Mouse (Mus musculus) kidney, adult 8-10 months (tissue): ENCODE results near the gene Srcin1.

Experiments used
- DNase-seq, 2 experiments: peaks; one replicate each; pipeline ENCODE4 v3.0.0; 2022

Srcin1 gene

GRCm38 (mm10) chr11:97578286-97578685 is 2.3 kb upstream of the Srcin1 start:
- DNase-seq: peak; percentile 89 to 92

GRCm38 (mm10) chr11:97575638-97576037 is 348 bp downstream of the Srcin1 start:
- peak; percentile 78 to 89 for DNase-seq

- DNase-seq: peak in 1 of 2 experiments; percentile 54
These were observed 911 bp downstream of the Srcin1 start for GRCm38 (mm10) chr11:97575075-97575474.

GRCm38 (mm10) chr11:97574551-97575051 is 1.4 kb downstream of the Srcin1 start:
- no peak for DNase-seq

GRCm38 (mm10) chr11:97573891-97574550 is 2.0 kb downstream of the Srcin1 start:
- no peak for DNase-seq

GRCm38 (mm10) chr11:97572895-97573480 is 3.0 kb downstream of the Srcin1 start:
- no peak for DNase-seq

GRCm38 (mm10) chr11:97572089-97572345 is 4.0 kb downstream of the Srcin1 start:
- no peak for DNase-seq

- no peak for DNase-seq
These were observed 4.5 kb downstream of the Srcin1 start for GRCm38 (mm10) chr11:97571266-97572088.

- peak in 1 of 2 experiments; percentile 47 for DNase-seq
These were observed 5.4 kb downstream of the Srcin1 start for GRCm38 (mm10) chr11:97570493-97571137.

GRCm38 (mm10) chr11:97569806-97570205 is 6.2 kb downstream of the Srcin1 start:
- DNase-seq: no peak

- no peak for DNase-seq
These were observed 6.7 kb downstream of the Srcin1 start for GRCm38 (mm10) chr11:97569301-97569724.

- DNase-seq: peak; percentile 44 to 66
These were observed 7.3 kb downstream of the Srcin1 start for GRCm38 (mm10) chr11:97568729-97569128.

- DNase-seq: no peak
These were observed 8.5 kb downstream of the Srcin1 start for GRCm38 (mm10) chr11:97567480-97567879.

- no peak for DNase-seq
These were observed 9.4 kb downstream of the Srcin1 start for GRCm38 (mm10) chr11:97566551-97566950.

- peak in 1 of 2 experiments; percentile 38 for DNase-seq
These were observed 12.3 kb downstream of the Srcin1 start for GRCm38 (mm10) chr11:97563730-97564129.

- no peak for DNase-seq
These were observed 13.4 kb downstream of the Srcin1 start for GRCm38 (mm10) chr11:97562536-97562935.

GRCm38 (mm10) chr11:97560210-97560963 is 15.6 kb downstream of the Srcin1 start:
- DNase-seq: no peak

GRCm38 (mm10) chr11:97559549-97559948 is 16.4 kb downstream of the Srcin1 start:
- DNase-seq: no peak

GRCm38 (mm10) chr11:97557885-97558284 is 18.1 kb downstream of the Srcin1 start:
- peak; percentile 72 to 73 for DNase-seq

- peak; percentile 65 to 79 for DNase-seq
These were observed 19.2 kb downstream of the Srcin1 start for GRCm38 (mm10) chr11:97556569-97557408.

- DNase-seq: peak; percentile 49 to 52
These were observed 20.8 kb downstream of the Srcin1 start for GRCm38 (mm10) chr11:97555144-97555543.
